Mouse (Mus musculus) CH12.LX (cell line): ENCODE measurements at regions not wholly inside any gene's neighbourhood (a gene's known extent, or its start where the extent isn't known, plus 50 kb on each side); places are given as distances from the start of the nearest gene placed in this dataset.

Experiments
- DNase-seq: peaks from one replicate; pipeline ENCODE4 v3.0.0-alpha.2; 2013; ENCODE audit errors: extremely low read depth
- H3K27ac ChIP-seq: 2 replicates; pipeline ENCODE4 v1.5.1; 2012; ENCODE audit warnings: low read depth, mild to moderate bottlenecking, control low read depth, moderate library complexity; ENCODE audit not compliant: insufficient read depth
- H3K27me3 ChIP-seq: replicated peaks from 2 replicates; pipeline ENCODE3; 2012; ENCODE audit warnings: inconsistent platforms
- H3K36me3 ChIP-seq, 2 experiments: replicated peaks in 1 of 2; 2 replicates each; pipeline versions ENCODE3 to v1.6.1; 2012; ENCODE audit warnings: inconsistent platforms in 1 of 2, low read length in 1 of 2, mild to moderate bottlenecking in 1 of 2, mixed read lengths in 1 of 2, moderate library complexity in 1 of 2; ENCODE audit not compliant: control insufficient read depth in 1 of 2, insufficient read depth in 1 of 2
- H3K4me1 ChIP-seq, 2 experiments: 2 replicates each; pipeline ENCODE4 v1.6.1; 2012; ENCODE audit warnings: inconsistent platforms in 1 of 2, moderate library complexity in 1 of 2; ENCODE audit not compliant: insufficient read depth in 2 of 2, control insufficient read depth in 1 of 2
- H3K4me2 ChIP-seq: 2 replicates; pipeline ENCODE4 v1.6.1; 2012; ENCODE audit warnings: low read depth, mild to moderate bottlenecking, control low read depth; ENCODE audit not compliant: poor library complexity, insufficient read depth, severe bottlenecking
- H3K4me3 ChIP-seq, 3 experiments: fragments of 150-350 bp in 1 of 3; sonication (generic) in 1 of 3; replicated peaks in 1 of 3; 2 replicates each; pipeline versions ENCODE3 to v1.5.1; 2011 to 2012; ENCODE audit warnings: low read depth in 2 of 3, low read length in 2 of 3, mild to moderate bottlenecking in 2 of 3, moderate library complexity in 2 of 3, control low read depth in 1 of 3, improper control_type of control experiment in 1 of 3, inconsistent platforms in 1 of 3, mixed read lengths in 1 of 3; ENCODE audit not compliant: poor library complexity in 1 of 3
- H3K79me2 ChIP-seq: replicated peaks from 2 replicates; pipeline ENCODE4 v1.6.1; 2012; ENCODE audit warnings: mild to moderate bottlenecking, moderate library complexity; ENCODE audit not compliant: control insufficient read depth, poor library complexity, insufficient read depth, severe bottlenecking; ENCODE audit errors: extremely low read depth
- H3K9ac ChIP-seq: 2 replicates; pipeline ENCODE4 v1.6.1; 2012; ENCODE audit warnings: low read depth, mild to moderate bottlenecking, control low read depth, moderate library complexity; ENCODE audit not compliant: insufficient read depth
- H3K9me3 ChIP-seq: replicated peaks from 2 replicates; pipeline ENCODE3; 2012; ENCODE audit warnings: low read length, inconsistent platforms, mixed read lengths
- CTCF ChIP-seq, 2 experiments: IDR thresholded peaks in 1 of 2; conservative IDR thresholded peaks in 1 of 2; 2 replicates each; pipeline ENCODE4 v1.5.1; 2011 to 2012; ENCODE audit warnings: low read depth in 2 of 2, low read length in 2 of 2, improper control_type of control experiment in 1 of 2, inconsistent platforms in 1 of 2, mild to moderate bottlenecking in 1 of 2, moderate library complexity in 1 of 2
- IRF4 ChIP-seq: IDR thresholded peaks from 2 replicates; pipeline ENCODE4 v1.6.1; 2014; ENCODE audit warnings: low read depth, mild to moderate bottlenecking, inconsistent platforms, low read length, improper control_type of control experiment
- MAX ChIP-seq: IDR thresholded peaks from 2 replicates; pipeline ENCODE4 v1.6.1; 2011; ENCODE audit warnings: low read length, improper control_type of control experiment
- MEF2A ChIP-seq: IDR thresholded peaks from 2 replicates; pipeline ENCODE4 v1.6.1; 2014; ENCODE audit warnings: low read depth, mild to moderate bottlenecking, inconsistent platforms, low read length, improper control_type of control experiment, borderline replicate concordance
- POLR2A ChIP-seq: IDR thresholded peaks from 2 replicates; pipeline ENCODE4 v1.6.1; 2011; ENCODE audit warnings: low read depth, mild to moderate bottlenecking, improper control_type of control experiment, low read length
- RAD21 ChIP-seq: IDR thresholded peaks from 2 replicates; pipeline ENCODE4 v1.6.1; 2011; ENCODE audit warnings: low read depth, mild to moderate bottlenecking, low read length, improper control_type of control experiment, moderate library complexity
- RCOR1 ChIP-seq: conservative IDR thresholded peaks from 2 replicates; pipeline ENCODE4 v1.6.1; 2012; ENCODE audit warnings: low read depth, mild to moderate bottlenecking, inconsistent platforms, low read length, improper control_type of control experiment
- SIN3A ChIP-seq: IDR thresholded peaks from 2 replicates; pipeline ENCODE4 v1.6.1; 2012; ENCODE audit warnings: low read length, improper control_type of control experiment, inconsistent platforms
- dilution Hi-C: fragments of 300-500 bp; cut with MboI; formaldehyde crosslinking; loops from 2 replicates; pipeline ENCODE4 v1.14.3; 2020; ENCODE audit warnings: low sequenced_read_pairs; ENCODE audit not compliant: extremely low pct_unique_long_range_greater_than_20kb, extremely low pct_ligation_motif_present
- in situ Hi-C: fragments of 300-500 bp; cut with MboI; formaldehyde crosslinking; loops from 3 replicates; pipeline ENCODE4 v1.14.3; 2019; ENCODE audit warnings: low sequenced_read_pairs, low pct_ligation_motif_present, low pct_unique_long_range_greater_than_20kb, mixed read lengths

- DNase-seq, result peak; percentile 84
Observed at GRCm38 (mm10) chr12:7777220-7778055, 200.0 kb upstream of the Apob start.

DNA sequence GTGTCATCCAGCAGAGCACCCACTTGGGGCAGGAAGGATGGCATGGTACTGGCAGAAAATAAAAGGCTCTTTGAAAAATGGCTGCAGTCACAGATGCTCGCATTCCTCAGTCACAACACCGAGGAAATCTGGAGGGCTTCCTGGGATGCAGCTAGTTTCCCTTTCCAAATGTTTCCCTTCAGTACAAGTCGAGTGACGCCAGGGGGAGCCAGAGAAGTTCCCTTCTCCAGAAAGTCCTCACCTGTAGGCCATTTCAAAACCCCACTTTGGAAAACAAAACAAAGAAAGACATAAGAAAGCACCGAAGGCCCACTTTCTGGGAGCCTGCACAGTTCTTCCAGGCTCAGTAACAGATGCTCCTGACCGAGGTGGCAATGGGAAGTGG, 199.4 kb upstream of the Apob start:
- H3K9ac ChIP-seq, result no peak overlapping the region
- no peaks in the 10 kb centered on the region for H3K27me3 ChIP-seq
- in situ Hi-C loops (no loop called here), dilution Hi-C loops (no loop called here)
- H3K4me3 ChIP-seq, result peak overlapping the region in 1 of 3 experiments; percentile 32
- H3K79me2 ChIP-seq, result no peaks in the 10 kb centered on the region
- H3K4me1 ChIP-seq, result peaks cover 0 to 8% of the 10 kb centered on the region in 2 experiments; a peak in 2 of 4 replicates
- no peaks in the 10 kb centered on the region for H3K9me3 ChIP-seq
- DNase-seq, result peak; percentile 45
- peak overlapping the region; percentile 11; the same call in 1 of the 2 replicates for H3K4me2 ChIP-seq
- TF ChIP-seq IRF4 (no peak), CTCF (conservative IDR thresholded peaks at IDR 0.05 in 1 of 2, IDR thresholded peaks at IDR 0.05 in 1 of 2; ENCODE audit: low read depth in 2 of 2, low read length in 2 of 2) (peak in 1 of 2 experiments; percentile 41; a peak in 3 of 4 replicates)
- TF ChIP-seq, all 38 proteins: peak for 1
- Histone ChIP-seq H3K36me3 (no peaks in the 10 kb centered on the region), H3K27ac (no peak overlapping the region)

More at GRCm38 (mm10) chr12:7777220-7778055, 200.0 kb upstream of the Apob start:
- peak overlapping the region in 1 of 3 experiments; percentile 32 for H3K4me3 ChIP-seq
- no peaks in the 10 kb centered on the region for H3K36me3 ChIP-seq
- H3K27ac ChIP-seq, result no peak overlapping the region
- H3K79me2 ChIP-seq, result no peaks in the 10 kb centered on the region
- TF ChIP-seq RAD21, result peak; percentile 53
- peak; percentile 54 to 72 for TF ChIP-seq CTCF (conservative IDR thresholded peaks at IDR 0.05 in 1 of 2, IDR thresholded peaks at IDR 0.05 in 1 of 2; ENCODE audit: low read depth in 2 of 2, low read length in 2 of 2)
- TF ChIP-seq MEF2A, result no peak
- peaks cover 0 to 6% of the 10 kb centered on the region in 2 experiments; a peak in 2 of 4 replicates for H3K4me1 ChIP-seq
- dilution Hi-C loops, result no loop called here
- no peaks in the 10 kb centered on the region for H3K9me3 ChIP-seq
- H3K9ac ChIP-seq, result no peak overlapping the region
- H3K4me2 ChIP-seq, result peak overlapping the region; percentile 11; the same call in 1 of the 2 replicates
- no peaks in the 10 kb centered on the region for H3K27me3 ChIP-seq
- in situ Hi-C loops, result no loop called here

- dilution Hi-C loops, result no loop called here
- no peaks in the 10 kb centered on the region for H3K36me3 ChIP-seq
Observed at GRCm38 (mm10) chr12:7816616-7817015, 160.8 kb upstream of the Apob start.

More at GRCm38 (mm10) chr12:7816616-7817015, 160.8 kb upstream of the Apob start:
- no peak for DNase-seq
- no peak overlapping the region for H3K9ac ChIP-seq
- no peaks in the 10 kb centered on the region for H3K9me3 ChIP-seq
- H3K4me2 ChIP-seq, result no peak overlapping the region
- TF ChIP-seq SIN3A, result no peak
- no peak for TF ChIP-seq POLR2A
- no peak for TF ChIP-seq MAX
- TF ChIP-seq RCOR1, result no peak
- no peaks in the 10 kb centered on the region for H3K4me1 ChIP-seq
- in situ Hi-C loops, result no loop called here
- H3K4me3 ChIP-seq, result no peak overlapping the region
- no peaks in the 10 kb centered on the region for H3K79me2 ChIP-seq
- H3K27ac ChIP-seq, result no peak overlapping the region
- no peaks in the 10 kb centered on the region for H3K27me3 ChIP-seq
